Mouse (Mus musculus) megakaryocyte, embryonic 14.5 days (primary cell): Measurements from ENCODE around the gene Klhl3.

Source experiments
- FLI1 ChIP-seq: IDR thresholded peaks from 2 replicates; pipeline ENCODE4 v1.6.1; 2012; ENCODE audit warnings: low read length, inconsistent platforms, mixed read lengths
- GATA1 ChIP-seq: IDR thresholded peaks from 3 replicates; pipeline ENCODE4 v1.6.1; 2012; ENCODE audit warnings: mixed read lengths, low read length, inconsistent platforms, borderline replicate concordance

GRCm38 (mm10) chr13:58046178-58046577 is 67.2 kb downstream of the Klhl3 start:
- TF ChIP-seq GATA1 (no peak), FLI1 (no peak)
